Mouse (Mus musculus) E14TG2a.4 (cell line): ENCODE measurements at regions not wholly inside any gene's neighbourhood (a gene's known extent, or its start where the extent isn't known, plus 50 kb on each side); places are given as distances from the start of the nearest gene placed in this dataset.

Experiments
- CTCF ChIP-seq: conservative IDR thresholded peaks from 2 replicates; pipeline ENCODE4 v1.5.1; 2014; ENCODE audit warnings: low read length
- NANOG ChIP-seq: IDR thresholded peaks from 2 replicates; pipeline ENCODE4 v1.6.1; 2014; ENCODE audit warnings: borderline replicate concordance, low read length, mixed read lengths
- POU5F1 ChIP-seq: IDR thresholded peaks from 2 replicates; pipeline ENCODE4 v1.6.1; 2014; ENCODE audit warnings: low read length, borderline replicate concordance

GRCm38 (mm10) chr15:31987291-31987690, 189.8 kb upstream of the Tas2r119 start:
- no peak for TF ChIP-seq NANOG
- TF ChIP-seq CTCF, result no peak
- no peak for TF ChIP-seq POU5F1
